Mouse (Mus musculus): ENCODE measurements around the gene Ushbp1. TPM values are rescaled to one million over a fixed set of nuclear protein-coding genes. Genes with fewer than 3 reads are reported as not detected.

Gene Ushbp1
- total and polyA plus RNA-seq, 3 experiments, result 0.04 to 0.07 TPM; not detected in 1

DNA sequence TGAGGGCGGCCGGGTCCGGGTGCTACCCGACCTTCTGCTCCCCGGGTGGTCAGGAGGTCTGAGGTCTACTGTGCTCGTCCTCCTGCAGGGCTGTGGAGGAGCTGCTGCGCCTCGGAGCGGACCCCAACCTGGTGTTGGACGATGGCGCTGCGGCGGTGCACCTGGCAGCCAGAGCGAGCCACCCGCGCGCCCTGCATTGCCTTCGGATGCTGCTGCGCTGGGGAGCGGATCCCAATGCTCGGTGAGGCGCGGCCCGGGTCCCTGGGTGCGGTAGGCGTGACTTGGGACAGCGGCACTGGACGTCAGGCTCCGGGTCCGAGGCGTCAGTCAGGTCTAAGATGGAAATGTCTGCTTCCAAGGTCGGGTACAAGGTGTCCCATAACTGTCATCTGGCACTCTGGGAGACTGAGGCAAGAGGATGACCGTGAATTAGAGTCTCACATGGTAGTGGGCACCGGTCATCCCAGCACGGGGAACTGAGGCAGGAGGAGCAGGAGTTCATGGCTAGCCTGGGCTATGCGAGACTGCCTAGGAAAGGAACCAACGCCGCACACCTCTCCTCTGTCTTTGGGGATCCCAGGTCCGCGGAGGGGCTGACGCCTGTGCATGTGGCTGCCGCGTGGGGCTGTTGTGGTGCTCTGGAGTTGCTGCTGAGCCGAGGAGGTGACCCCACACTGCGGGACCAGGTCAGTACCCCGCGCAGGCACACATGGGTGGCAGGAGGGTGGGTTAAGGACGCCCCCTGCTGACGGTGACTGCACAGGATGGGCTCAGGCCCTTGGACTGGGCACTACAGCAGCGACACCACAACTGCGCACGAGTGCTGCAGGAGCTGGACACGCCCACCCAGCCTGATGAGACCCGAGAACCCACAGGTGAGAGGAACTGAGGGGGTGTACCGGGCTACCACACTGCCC is 10.8 kb upstream of the Ushbp1 start:
- no peak for TF ChIP-seq CHD2 (IDR thresholded peaks at IDR 0.05; ENCODE audit: low read length)
- TF ChIP-seq EP300 (IDR thresholded peaks at IDR 0.05; ENCODE audit: low read depth in 1 of 2, low read length in 2 of 2), result no peak
- TF ChIP-seq GATA1 (IDR thresholded peaks at IDR 0.05; ENCODE audit: low read depth, low read length), result no peak
- peak; percentile 71 to 86 (median 75) for TF ChIP-seq CTCF (IDR thresholded peaks at IDR 0.05 in 2 of 3, conservative IDR thresholded peaks at IDR 0.05 in 1 of 3; ENCODE audit: control insufficient read depth in 1 of 3, insufficient read depth in 1 of 3, low read depth in 2 of 3, low read length in 3 of 3, poor library complexity in 1 of 3, severe bottlenecking in 1 of 3)
- TF ChIP-seq TCF12 (IDR thresholded peaks at IDR 0.05; ENCODE audit: low read depth, low read length), result no peak
- peak; percentile 91 for TF ChIP-seq MXI1 (IDR thresholded peaks at IDR 0.05; ENCODE audit: low read depth, low read length)
- TF ChIP-seq HCFC1 (IDR thresholded peaks at IDR 0.05; ENCODE audit: low read depth, low read length), result no peak
- TF ChIP-seq UBTF (IDR thresholded peaks at IDR 0.05; ENCODE audit: borderline replicate concordance, insufficient read depth, low read depth, low read length), result no peak
- TF ChIP-seq ETS1 (IDR thresholded peaks at IDR 0.05; ENCODE audit: low read depth, low read length), result no peak
- 0 out of 2 replicates have a peak, but pooled peaks have one; percentile 16 for TF ChIP-seq MAZ (IDR thresholded peaks at IDR 0.05; ENCODE audit: low read depth, low read length)
- TF ChIP-seq JUND (IDR thresholded peaks at IDR 0.05; ENCODE audit: low read depth, low read length), result no peak
- peak; percentile 34 for TF ChIP-seq MAX (IDR thresholded peaks at IDR 0.05; ENCODE audit: low read length)
- peak; percentile 61 for TF ChIP-seq RAD21 (IDR thresholded peaks at IDR 0.05; ENCODE audit: low read depth, low read length)
- TF ChIP-seq NRF1 (IDR thresholded peaks at IDR 0.05; ENCODE audit: insufficient read depth, low read depth, low read length, poor library complexity, severe bottlenecking), result peak; percentile 48; the same call in 1 of the 2 replicates
- peak; percentile 62 for TF ChIP-seq SMC3 (IDR thresholded peaks at IDR 0.05; ENCODE audit: low read depth, low read length)
- no peak for TF ChIP-seq POLR2AphosphoS2 (IDR thresholded peaks at IDR 0.05; ENCODE audit: low read length)
- TF ChIP-seq ZMIZ1 (IDR thresholded peaks at IDR 0.05; ENCODE audit: low read depth, low read length), result no peak
- TF ChIP-seq KAT2A (conservative IDR thresholded peaks at IDR 0.05; ENCODE audit: low read depth, low read length), result no peak; the same call in 1 of the 2 replicates
- no peak for TF ChIP-seq USF1 (IDR thresholded peaks at IDR 0.05; ENCODE audit: low read depth, low read length)
- 0 out of 2 replicates have a peak, but pooled peaks have one; percentile 23 for TF ChIP-seq MYC (IDR thresholded peaks at IDR 0.05; ENCODE audit: low read depth, low read length)
- peak; percentile 12; the same call in 1 of the 2 replicates for TF ChIP-seq BHLHE40 (IDR thresholded peaks at IDR 0.05; ENCODE audit: borderline replicate concordance, low read depth, low read length)
- TF ChIP-seq ELF1 (IDR thresholded peaks at IDR 0.05; ENCODE audit: low read depth, low read length), result no peak
- no peak for TF ChIP-seq ZKSCAN1 (IDR thresholded peaks at IDR 0.05; ENCODE audit: low read depth, low read length)
- no peak for TF ChIP-seq NELFE (IDR thresholded peaks at IDR 0.05; ENCODE audit: low read depth, low read length)
- TF ChIP-seq SIN3A (IDR thresholded peaks at IDR 0.05; ENCODE audit: low read length), result peak; percentile 47; the same call in 1 of the 2 replicates
- TF ChIP-seq ZC3H11A (IDR thresholded peaks at IDR 0.05; ENCODE audit: low read depth, low read length), result no peak; the same call in 1 of the 2 replicates
- TF ChIP-seq USF2 (IDR thresholded peaks at IDR 0.05; ENCODE audit: borderline replicate concordance in 1 of 2, insufficient read depth in 1 of 2, low read depth in 1 of 2, low read length in 2 of 2), result no peak
- TF ChIP-seq MEF2A (IDR thresholded peaks at IDR 0.05; ENCODE audit: extremely low read depth, insufficient replicate concordance, low read depth, low read length, poor library complexity, severe bottlenecking), result no peak
- no peak for TF ChIP-seq CHD1 (IDR thresholded peaks at IDR 0.05; ENCODE audit: low read depth, low read length)
- TF ChIP-seq MYB (IDR thresholded peaks at IDR 0.05; ENCODE audit: low read depth, low read length), result no peak
- peak overlapping the region; percentile 84 for H3K9ac ChIP-seq (ENCODE audit: control insufficient read depth, low read depth, low read length, poor library complexity, severe bottlenecking)
- peaks cover 0 to 20% of the 10 kb centered on the region in 2 experiments; a peak in 2 of 4 replicates for H3K4me1 ChIP-seq (ENCODE audit: control insufficient read depth in 1 of 2, insufficient read depth in 2 of 2, low read length in 2 of 2)
- H3K27ac ChIP-seq (ENCODE audit: control insufficient read depth, low read depth, low read length), result peak overlapping the region; percentile 35
- no peaks in the 10 kb centered on the region for H3K9me3 ChIP-seq (replicated peaks; ENCODE audit: insufficient read depth, low read length)
- DNase-seq (ENCODE audit: low read depth, low spot score), result peak; percentile 77
- peaks cover 0 to 11% of the 10 kb centered on the region in 2 experiments; a peak in 2 of 4 replicates for H3K36me3 ChIP-seq (ENCODE audit: control insufficient read depth in 1 of 2, insufficient read depth in 2 of 2, low read length in 2 of 2)
- no peaks in the 10 kb centered on the region for H3K27me3 ChIP-seq (ENCODE audit: control insufficient read depth in 1 of 2, insufficient read depth in 2 of 2, low read length in 2 of 2)
- peaks cover 26% of the 10 kb centered on the region for H3K79me2 ChIP-seq (ENCODE audit: control insufficient read depth, insufficient read depth, low read length, poor library complexity)
- peak overlapping the region; percentile 77 to 82 for H3K4me3 ChIP-seq (ENCODE audit: control insufficient read depth in 1 of 2, insufficient read depth in 1 of 2, low read depth in 2 of 2, low read length in 2 of 2)

Data from MEL (cell line).